Mouse (Mus musculus): ENCODE data around the gene Mov10. TPM values are rescaled to one million over a fixed set of nuclear protein-coding genes. Genes with fewer than 3 reads are reported as not detected.
"Not testable (repeated sequence)": the region's sequence is repeated elsewhere in the genome, so short reads cannot be mapped to it uniquely, and the experiment has no call there.

The Mov10 gene
- polyA plus RNA-seq, 1 experiment from 2014 or later = 47.6 TPM

DNA sequence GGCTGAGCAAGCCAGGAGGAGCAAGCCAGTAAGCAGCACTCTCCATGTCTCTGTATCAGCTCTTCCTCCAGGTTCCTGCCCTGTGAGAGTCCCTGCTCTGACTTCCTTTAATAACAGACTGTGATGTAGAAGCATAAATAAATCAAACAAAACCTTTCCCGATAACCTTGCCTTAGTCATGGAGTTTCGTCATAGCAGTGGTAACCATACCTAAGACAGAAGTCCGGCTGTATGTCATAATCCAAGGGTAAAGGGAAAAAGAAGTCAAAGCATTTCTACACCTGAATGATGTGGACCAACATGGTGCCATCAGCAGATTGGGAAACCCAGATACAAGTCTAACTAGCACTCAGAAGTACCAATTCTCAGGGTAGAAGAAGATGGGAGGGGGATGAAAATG lies 17.4 kb upstream of the Mov10 start:
- 90% methylated on average over 3 of the region's 3 CpGs for whole genome bisulfite sequencing
- H3K4me3 ChIP-seq = no peak overlapping the region
- H3K36me3 ChIP-seq = peaks cover 90% of the 10 kb centered on the region
- H3K4me1 ChIP-seq = peaks cover 7% of the 10 kb centered on the region; the same call in 1 of the 2 replicates
- H3K4me2 ChIP-seq = no peak overlapping the region
- no peak overlapping the region for H3K9ac ChIP-seq
- ATAC-seq (ENCODE audit: extremely low read depth, insufficient number of reproducible peaks, low FRiP score, low TSS enrichment) = no peak
- H3K27me3 ChIP-seq (replicated peaks) = no peaks in the 10 kb centered on the region
- no peaks in the 10 kb centered on the region for H3K9me3 ChIP-seq
- no peak overlapping the region for H3K27ac ChIP-seq (replicated peaks)

- no peaks in the 10 kb centered on the region for H3K9me3 ChIP-seq
- H3K27me3 ChIP-seq (replicated peaks) = no peaks in the 10 kb centered on the region
- peaks cover 47% of the 10 kb centered on the region for H3K36me3 ChIP-seq
- H3K4me1 ChIP-seq = peaks cover 31% of the 10 kb centered on the region
- H3K4me2 ChIP-seq = no peak overlapping the region
- no peak for ATAC-seq (ENCODE audit: extremely low read depth, insufficient number of reproducible peaks, low FRiP score, low TSS enrichment)
- H3K27ac ChIP-seq (replicated peaks) = no peak overlapping the region
- no peak overlapping the region for H3K9ac ChIP-seq
- H3K4me3 ChIP-seq = no peak overlapping the region
- WGBS = 80% methylated on average over 3 of the region's 3 CpGs
Observed at GRCm38 (mm10) chr3:104822413-104822812, 4.0 kb upstream of the Mov10 start.

GRCm38 (mm10) chr3:104820426-104820825 lies 2.1 kb upstream of the Mov10 start:
- Histone ChIP-seq H3K36me3 (peaks cover 34% of the 10 kb centered on the region), H3K4me1 (peaks cover 49% of the 10 kb centered on the region), H3K27me3 (replicated peaks) (no peaks in the 10 kb centered on the region), H3K4me3 (no peak overlapping the region), H3K9ac (no peak overlapping the region), H3K4me2 (no peak overlapping the region), H3K27ac (replicated peaks) (peak overlapping the region; percentile 97), H3K9me3 (no peaks in the 10 kb centered on the region)
- WGBS = 58% methylated on average over 1 of the region's 1 CpGs
- ATAC-seq (ENCODE audit: extremely low read depth, insufficient number of reproducible peaks, low FRiP score, low TSS enrichment) = no peak

DNA sequence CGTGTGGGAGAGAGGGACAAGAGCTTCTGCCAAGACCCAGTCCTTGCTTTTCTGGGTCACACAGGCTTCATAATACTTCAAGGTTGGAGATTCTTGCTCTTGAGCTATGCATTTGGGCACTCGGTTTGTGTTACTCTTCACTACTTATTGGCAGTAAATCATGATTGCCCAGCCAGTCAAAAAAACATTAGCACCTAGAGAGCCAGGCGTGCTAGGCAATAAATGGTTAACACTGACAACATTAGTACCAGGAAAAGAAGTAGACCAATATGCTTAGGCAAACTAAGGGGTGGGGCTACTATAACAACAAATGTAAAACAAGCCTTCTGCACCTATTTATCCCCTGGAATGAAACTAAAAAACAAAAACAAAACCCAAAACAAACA lies 379 bp upstream of the Mov10 start:
- H3K9ac ChIP-seq = peak overlapping the region; percentile 93
- ATAC-seq (ENCODE audit: extremely low read depth, insufficient number of reproducible peaks, low FRiP score, low TSS enrichment) = no peak
- no peaks in the 10 kb centered on the region for H3K27me3 ChIP-seq (replicated peaks)
- no peaks in the 10 kb centered on the region for H3K9me3 ChIP-seq
- H3K4me2 ChIP-seq = peak overlapping the region; percentile 78
- peaks cover 56% of the 10 kb centered on the region for H3K4me1 ChIP-seq
- H3K4me3 ChIP-seq = peak overlapping the region; percentile 76
- H3K27ac ChIP-seq (replicated peaks) = peak overlapping the region; percentile 97
- H3K36me3 ChIP-seq = peaks cover 34% of the 10 kb centered on the region
- 2% methylated on average over 3 of the region's 3 CpGs for WGBS

GRCm38 (mm10) chr3:104817481-104817990 lies 827 bp downstream of the Mov10 start:
- peak overlapping the region; percentile 78 for H3K4me2 ChIP-seq
- WGBS = under 1% methylated on average over 46 of the region's 46 CpGs
- peak; percentile 60; the same call in 1 of the 2 replicates for ATAC-seq (ENCODE audit: extremely low read depth, insufficient number of reproducible peaks, low FRiP score, low TSS enrichment)
- H3K36me3 ChIP-seq = peaks cover 38% of the 10 kb centered on the region
- H3K4me3 ChIP-seq = peak overlapping the region; percentile 76
- H3K4me1 ChIP-seq = peaks cover 56% of the 10 kb centered on the region
- no peaks in the 10 kb centered on the region for H3K27me3 ChIP-seq (replicated peaks)
- H3K9ac ChIP-seq = peak overlapping the region; percentile 93
- H3K27ac ChIP-seq (replicated peaks) = peak overlapping the region; percentile 97
- no peaks in the 10 kb centered on the region for H3K9me3 ChIP-seq

GRCm38 (mm10) chr3:104816130-104816529 lies 2.2 kb downstream of the Mov10 start:
- ATAC-seq (ENCODE audit: extremely low read depth, insufficient number of reproducible peaks, low FRiP score, low TSS enrichment) = no peak
- H3K9me3 ChIP-seq = no peaks in the 10 kb centered on the region
- no peak overlapping the region for H3K9ac ChIP-seq
- WGBS = 96% methylated on average over 7 of the region's 7 CpGs
- H3K4me3 ChIP-seq = peak overlapping the region; percentile 76; the same call in 1 of the 2 replicates
- H3K4me2 ChIP-seq = peak overlapping the region; percentile 78
- no peak overlapping the region for H3K27ac ChIP-seq (replicated peaks)
- H3K4me1 ChIP-seq = peaks cover 61% of the 10 kb centered on the region
- H3K36me3 ChIP-seq = peaks cover 24% of the 10 kb centered on the region
- no peaks in the 10 kb centered on the region for H3K27me3 ChIP-seq (replicated peaks)

GRCm38 (mm10) chr3:104815346-104815745 lies 3.0 kb downstream of the Mov10 start:
- no peaks in the 10 kb centered on the region for H3K27me3 ChIP-seq (replicated peaks)
- no peak overlapping the region; the same call in 1 of the 2 replicates for H3K4me3 ChIP-seq
- H3K36me3 ChIP-seq = peaks cover 19% of the 10 kb centered on the region
- no peak overlapping the region for H3K9ac ChIP-seq
- no peak overlapping the region for H3K4me2 ChIP-seq
- H3K27ac ChIP-seq (replicated peaks) = no peak overlapping the region
- H3K9me3 ChIP-seq = no peaks in the 10 kb centered on the region
- peaks cover 53% of the 10 kb centered on the region for H3K4me1 ChIP-seq
- no peak for ATAC-seq (ENCODE audit: extremely low read depth, insufficient number of reproducible peaks, low FRiP score, low TSS enrichment)
- 92% methylated on average over 2 of the region's 2 CpGs for WGBS

DNA sequence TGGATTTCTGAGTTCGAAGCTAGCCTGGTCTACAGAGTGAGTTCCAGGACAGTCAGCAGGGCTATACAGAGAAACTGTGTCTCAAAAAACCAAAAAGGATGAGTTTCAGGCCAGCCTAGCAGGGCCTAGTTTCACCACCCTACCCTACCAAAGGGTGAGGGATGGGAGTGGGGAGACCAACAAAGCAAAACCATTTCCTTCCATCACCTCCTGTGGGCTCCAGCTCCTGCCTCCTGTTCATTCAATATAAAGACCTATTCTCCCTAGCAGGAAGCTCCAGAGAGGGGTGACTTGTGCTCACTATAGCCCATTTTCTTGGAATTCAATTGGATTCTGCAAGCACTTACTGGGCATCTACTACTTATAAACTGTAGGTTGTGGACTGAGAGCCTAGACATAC lies 3.6 kb downstream of the Mov10 start:
- H3K9ac ChIP-seq = no peak overlapping the region
- no peak overlapping the region for H3K4me2 ChIP-seq
- H3K36me3 ChIP-seq = peaks cover 19% of the 10 kb centered on the region
- H3K4me3 ChIP-seq = no peak overlapping the region
- H3K4me1 ChIP-seq = peaks cover 47% of the 10 kb centered on the region
- WGBS = 82% methylated on average over 1 of the region's 1 CpGs
- H3K27ac ChIP-seq (replicated peaks) = no peak overlapping the region
- H3K27me3 ChIP-seq (replicated peaks) = no peaks in the 10 kb centered on the region
- no peak for ATAC-seq (ENCODE audit: extremely low read depth, insufficient number of reproducible peaks, low FRiP score, low TSS enrichment)
- no peaks in the 10 kb centered on the region for H3K9me3 ChIP-seq

DNA sequence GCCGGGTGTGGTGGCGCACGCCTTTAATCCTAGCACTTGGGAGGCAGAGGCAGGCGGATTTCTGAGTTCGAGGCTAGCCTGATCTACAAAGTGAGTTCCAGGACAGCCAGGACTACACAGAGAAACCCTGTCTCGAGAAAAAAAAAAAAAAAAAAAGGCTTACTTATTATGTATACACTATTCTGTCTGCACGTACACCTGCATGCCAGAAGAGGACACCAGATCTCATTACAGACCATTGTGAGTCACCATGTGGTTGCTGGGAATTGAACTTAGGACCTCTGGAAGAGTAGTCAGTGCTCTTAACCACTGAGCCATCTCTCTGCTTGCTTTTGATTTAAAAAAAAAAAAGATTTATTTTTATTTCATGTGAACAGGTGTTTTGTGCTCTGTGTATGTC lies 5.1 kb downstream of the Mov10 start:
- Histone ChIP-seq H3K36me3 (peaks cover 20% of the 10 kb centered on the region), H3K4me1 (peaks cover 34% of the 10 kb centered on the region)
- not testable (repeated sequence) for H3K4me3 ChIP-seq; ATAC-seq (ENCODE audit: extremely low read depth, insufficient number of reproducible peaks, low FRiP score, low TSS enrichment); H3K4me2 ChIP-seq; H3K27ac ChIP-seq (replicated peaks); H3K9me3 ChIP-seq; H3K27me3 ChIP-seq (replicated peaks); H3K9ac ChIP-seq
- WGBS = 86% methylated on average over 7 of the region's 7 CpGs

DNA sequence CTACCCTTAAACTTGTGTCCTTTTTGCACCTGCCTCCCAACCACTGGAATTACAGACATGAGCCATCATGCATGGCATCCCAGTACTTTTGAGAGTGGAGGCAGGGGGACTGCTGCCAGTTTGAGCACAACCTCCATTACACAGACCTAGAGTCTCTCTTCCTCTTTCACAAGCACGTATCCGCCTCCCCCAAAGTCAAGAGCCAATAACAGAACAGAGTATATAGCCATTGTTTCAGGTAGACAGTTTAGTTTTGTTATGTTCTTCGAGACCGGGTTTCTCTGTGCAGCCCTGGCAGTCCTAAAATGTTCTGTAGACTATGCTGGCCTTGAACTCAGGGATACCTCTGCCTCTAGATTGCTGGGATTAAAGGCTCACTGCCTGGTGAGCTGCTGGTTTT lies 6.1 kb downstream of the Mov10 start:
- WGBS = 84% methylated on average over 4 of the region's 4 CpGs

GRCm38 (mm10) chr3:104811752-104812151 lies 6.6 kb downstream of the Mov10 start:
- peaks cover 30% of the 10 kb centered on the region for H3K36me3 ChIP-seq
- peaks cover 31% of the 10 kb centered on the region for H3K4me1 ChIP-seq
- no peak overlapping the region for H3K9ac ChIP-seq
- no peak for ATAC-seq (ENCODE audit: extremely low read depth, insufficient number of reproducible peaks, low FRiP score, low TSS enrichment)
- no peak overlapping the region for H3K27ac ChIP-seq (replicated peaks)
- H3K4me2 ChIP-seq = no peak overlapping the region
- H3K27me3 ChIP-seq (replicated peaks) = no peaks in the 10 kb centered on the region
- H3K4me3 ChIP-seq = no peak overlapping the region
- WGBS = 15% methylated on average over 3 of the region's 3 CpGs
- H3K9me3 ChIP-seq = no peaks in the 10 kb centered on the region

More for the DNA sequence above, 6.1 kb downstream of the Mov10 start:
- H3K27me3 ChIP-seq (replicated peaks) = no peaks in the 10 kb centered on the region
- H3K36me3 ChIP-seq = peaks cover 26% of the 10 kb centered on the region
- H3K27ac ChIP-seq (replicated peaks) = no peak overlapping the region
- no peak overlapping the region for H3K4me2 ChIP-seq
- no peak for ATAC-seq (ENCODE audit: extremely low read depth, insufficient number of reproducible peaks, low FRiP score, low TSS enrichment)
- H3K9ac ChIP-seq = no peak overlapping the region
- no peak overlapping the region for H3K4me3 ChIP-seq
- peaks cover 34% of the 10 kb centered on the region for H3K4me1 ChIP-seq
- no peaks in the 10 kb centered on the region for H3K9me3 ChIP-seq

- no peak overlapping the region for H3K4me3 ChIP-seq
- no peaks in the 10 kb centered on the region for H3K27me3 ChIP-seq (replicated peaks)
- WGBS = 35% methylated on average over 9 of the region's 9 CpGs
- ATAC-seq (ENCODE audit: extremely low read depth, insufficient number of reproducible peaks, low FRiP score, low TSS enrichment) = peak; percentile 37; the same call in 1 of the 2 replicates
- H3K4me1 ChIP-seq = peaks cover 18% of the 10 kb centered on the region
- H3K9me3 ChIP-seq = no peaks in the 10 kb centered on the region
- peaks cover 64% of the 10 kb centered on the region for H3K36me3 ChIP-seq
- H3K27ac ChIP-seq (replicated peaks) = peak overlapping the region; percentile 37; the same call in 1 of the 2 replicates
- 0 out of 2 replicates have a peak overlapping the region, but pooled peaks have one; percentile 12 for H3K9ac ChIP-seq
- H3K4me2 ChIP-seq = no peak overlapping the region
Observed at GRCm38 (mm10) chr3:104805539-104805938, 12.8 kb downstream of the Mov10 start.

Data from heart, embryonic 13.5 days (tissue).